Mouse (Mus musculus): ENCODE data around the gene Nup205.
"Not testable (repeated sequence)": the region's sequence is repeated elsewhere in the genome, so short reads cannot be mapped to it uniquely, and the experiment has no call there.

Nup205 gene

GRCm38 (mm10) chr6:35147726-35148422 is 29.3 kb upstream of the Nup205 start:
- H3K27me3 ChIP-seq (ENCODE audit: insufficient read depth, low read length): no peaks in the 10 kb centered on the region
- TF ChIP-seq CTCF (conservative IDR thresholded peaks at IDR 0.05; ENCODE audit: low read length) (no peak), NANOG (IDR thresholded peaks at IDR 0.05; ENCODE audit: borderline replicate concordance, low read length) (no peak), POU5F1 (IDR thresholded peaks at IDR 0.05; ENCODE audit: borderline replicate concordance, low read length) (no peak)
- H3K4me1 ChIP-seq (replicated peaks; ENCODE audit: low read depth, low read length): no peaks in the 10 kb centered on the region
- H3K9me3 ChIP-seq (ENCODE audit: low read length): peaks cover 12% of the 10 kb centered on the region
- no peak overlapping the region for H3K4me3 ChIP-seq (replicated peaks; ENCODE audit: low read length)
- H3K36me3 ChIP-seq (ENCODE audit: insufficient read depth, low read length): peaks cover 5% of the 10 kb centered on the region; the same call in 1 of the 2 replicates

DNA sequence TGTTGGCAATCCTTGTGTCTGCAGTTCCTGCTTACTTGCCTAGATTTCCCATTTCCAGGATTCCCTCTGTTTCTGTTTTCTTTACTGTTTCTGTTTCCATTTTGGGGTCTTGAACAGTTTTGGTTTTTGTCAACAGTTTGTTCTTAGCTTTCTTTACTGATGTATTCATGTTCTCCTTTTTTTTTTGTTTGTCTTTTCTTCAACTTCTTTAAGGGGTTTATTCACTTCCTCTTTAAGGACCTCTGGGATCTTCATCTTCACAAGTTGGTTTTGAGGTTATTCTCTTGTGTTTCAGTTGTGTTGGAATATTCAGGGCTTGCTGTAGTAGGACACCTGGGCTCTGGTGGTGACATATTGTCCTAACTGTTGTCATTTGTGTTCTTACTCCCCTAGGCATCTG is 22.7 kb upstream of the Nup205 start:
- no peak overlapping the region for H3K4me3 ChIP-seq (replicated peaks; ENCODE audit: low read length)
- no peaks in the 10 kb centered on the region; the same call in 1 of the 2 replicates for H3K27me3 ChIP-seq (ENCODE audit: insufficient read depth, low read length)
- peaks cover 22% of the 10 kb centered on the region for H3K9me3 ChIP-seq (ENCODE audit: low read length)
- TF ChIP-seq POU5F1 (IDR thresholded peaks at IDR 0.05; ENCODE audit: borderline replicate concordance, low read length) (no peak), NANOG (IDR thresholded peaks at IDR 0.05; ENCODE audit: borderline replicate concordance, low read length) (no peak), CTCF (conservative IDR thresholded peaks at IDR 0.05; ENCODE audit: low read length) (no peak)
- H3K36me3 ChIP-seq (ENCODE audit: insufficient read depth, low read length): 0 out of 2 replicates have a peak, but pooled peaks cover 7% of the 10 kb centered on the region
- H3K4me1 ChIP-seq (replicated peaks; ENCODE audit: low read depth, low read length): no peaks in the 10 kb centered on the region

DNA sequence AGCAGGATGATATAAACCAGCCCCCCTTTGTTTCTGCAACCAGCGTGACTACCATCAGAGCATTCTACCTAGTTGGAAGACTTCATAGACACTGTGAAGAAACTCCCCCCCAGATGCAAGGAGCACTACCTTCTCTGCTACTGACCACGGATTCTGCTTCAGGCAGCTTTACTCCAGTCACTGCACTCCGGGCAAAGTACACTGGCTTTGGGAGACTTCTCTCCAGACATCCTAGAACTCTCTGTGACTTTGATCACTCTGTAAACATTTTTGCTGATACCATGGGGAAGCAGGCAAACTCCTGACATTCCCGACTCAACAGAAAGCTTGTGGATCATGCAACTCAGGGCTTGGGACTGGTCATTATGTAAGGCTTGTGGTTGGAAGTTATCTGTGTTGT is 8.0 kb upstream of the Nup205 start:
- Histone ChIP-seq H3K4me3 (replicated peaks; ENCODE audit: low read length) (no peak overlapping the region), H3K4me1 (replicated peaks; ENCODE audit: low read depth, low read length) (no peaks in the 10 kb centered on the region; the same call in 1 of the 2 replicates), H3K27me3 (ENCODE audit: insufficient read depth, low read length) (peaks cover 6% of the 10 kb centered on the region; the same call in 1 of the 2 replicates), H3K9me3 (ENCODE audit: low read length) (no peaks in the 10 kb centered on the region), H3K36me3 (ENCODE audit: insufficient read depth, low read length) (no peaks in the 10 kb centered on the region)
- no peak for TF ChIP-seq POU5F1 (IDR thresholded peaks at IDR 0.05; ENCODE audit: borderline replicate concordance, low read length)
- no peak for TF ChIP-seq CTCF (conservative IDR thresholded peaks at IDR 0.05; ENCODE audit: low read length)
- TF ChIP-seq NANOG (IDR thresholded peaks at IDR 0.05; ENCODE audit: borderline replicate concordance, low read length): no peak

- not testable (repeated sequence) for H3K27me3 ChIP-seq (ENCODE audit: insufficient read depth, low read length); H3K9me3 ChIP-seq (ENCODE audit: low read length); H3K4me1 ChIP-seq (replicated peaks; ENCODE audit: low read depth, low read length); H3K36me3 ChIP-seq (ENCODE audit: insufficient read depth, low read length); H3K4me3 ChIP-seq (replicated peaks; ENCODE audit: low read length)
- peak; percentile 18 for TF ChIP-seq CTCF (conservative IDR thresholded peaks at IDR 0.05; ENCODE audit: low read length)
Measured at GRCm38 (mm10) chr6:35172028-35172427, 5.2 kb upstream of the Nup205 start.

GRCm38 (mm10) chr6:35173181-35173580 is 4.0 kb upstream of the Nup205 start:
- Histone ChIP-seq H3K4me1 (replicated peaks; ENCODE audit: low read depth, low read length) (no peaks in the 10 kb centered on the region), H3K36me3 (ENCODE audit: insufficient read depth, low read length) (no peaks in the 10 kb centered on the region), H3K9me3 (ENCODE audit: low read length) (no peaks in the 10 kb centered on the region), H3K27me3 (ENCODE audit: insufficient read depth, low read length) (peaks cover 6% of the 10 kb centered on the region; the same call in 1 of the 2 replicates), H3K4me3 (replicated peaks; ENCODE audit: low read length) (no peak overlapping the region)
- TF ChIP-seq CTCF (conservative IDR thresholded peaks at IDR 0.05; ENCODE audit: low read length) (no peak), POU5F1 (IDR thresholded peaks at IDR 0.05; ENCODE audit: borderline replicate concordance, low read length) (no peak)

DNA sequence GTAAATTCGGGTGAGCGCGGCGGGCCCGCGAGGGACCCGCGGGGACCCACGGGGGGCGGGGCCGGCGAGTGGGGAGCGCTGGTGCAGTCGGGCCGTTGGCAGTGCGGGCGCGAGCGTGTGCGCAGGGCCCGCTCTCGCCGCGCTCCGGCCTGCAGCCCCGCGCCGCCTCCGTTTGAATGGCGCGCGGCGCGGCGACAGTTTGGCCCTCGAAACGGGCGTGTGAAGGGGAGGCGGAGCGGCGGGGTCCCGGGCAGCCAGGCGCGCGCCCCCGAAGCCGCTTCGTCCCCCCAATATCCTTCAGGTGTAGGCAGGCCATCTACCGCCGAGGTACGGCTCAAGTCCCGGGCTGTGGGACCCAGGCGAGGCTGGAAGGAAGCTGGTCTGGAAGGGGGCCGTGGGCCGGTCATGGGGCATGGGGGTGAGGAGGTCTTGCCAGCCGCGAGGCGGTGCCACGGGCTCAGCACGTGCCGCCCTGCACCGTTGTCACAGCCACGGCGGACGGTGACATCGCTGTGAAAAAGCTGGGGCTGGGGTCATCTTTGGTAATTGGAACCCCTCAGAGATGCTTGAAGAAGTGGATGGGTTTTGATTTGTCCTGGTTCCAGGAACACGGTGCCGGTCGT is 540 bp downstream of the Nup205 start:
- TF ChIP-seq CTCF (conservative IDR thresholded peaks at IDR 0.05; ENCODE audit: low read length): no peak
- no peak for TF ChIP-seq POU5F1 (IDR thresholded peaks at IDR 0.05; ENCODE audit: borderline replicate concordance, low read length)
- TF ChIP-seq NANOG (IDR thresholded peaks at IDR 0.05; ENCODE audit: borderline replicate concordance, low read length): no peak
- Histone ChIP-seq H3K27me3 (ENCODE audit: insufficient read depth, low read length) (no peaks in the 10 kb centered on the region; the same call in 1 of the 2 replicates), H3K4me1 (replicated peaks; ENCODE audit: low read depth, low read length) (peaks cover 35% of the 10 kb centered on the region), H3K36me3 (ENCODE audit: insufficient read depth, low read length) (peaks cover 3% of the 10 kb centered on the region; the same call in 1 of the 2 replicates), H3K4me3 (replicated peaks; ENCODE audit: low read length) (peak overlapping the region; percentile 89), H3K9me3 (ENCODE audit: low read length) (no peaks in the 10 kb centered on the region)

DNA sequence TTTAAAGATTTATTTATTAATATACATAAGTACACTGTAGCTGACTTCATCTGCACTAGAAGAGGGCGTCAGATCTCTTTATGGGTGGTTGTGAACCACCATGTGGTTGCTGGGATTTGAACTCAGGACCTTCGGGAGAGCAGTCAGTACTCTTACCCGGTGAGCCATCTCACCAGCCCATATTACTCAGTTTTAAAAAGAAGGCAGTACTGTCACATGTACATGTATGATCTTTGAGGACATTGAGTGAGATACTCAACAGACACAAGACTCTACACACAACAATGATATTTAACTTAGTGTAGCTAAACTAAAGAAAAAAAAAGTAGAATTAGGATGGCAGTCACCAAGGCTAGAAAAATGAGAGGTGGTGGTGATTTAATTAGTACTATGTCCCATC is 2.1 kb downstream of the Nup205 start:
- Histone ChIP-seq H3K4me1 (replicated peaks; ENCODE audit: low read depth, low read length) (peaks cover 38% of the 10 kb centered on the region), H3K36me3 (ENCODE audit: insufficient read depth, low read length) (peaks cover 17% of the 10 kb centered on the region)
- not testable (repeated sequence) for H3K4me3 ChIP-seq (replicated peaks; ENCODE audit: low read length); H3K9me3 ChIP-seq (ENCODE audit: low read length); H3K27me3 ChIP-seq (ENCODE audit: insufficient read depth, low read length)

- H3K9me3 ChIP-seq (ENCODE audit: low read length): no peaks in the 10 kb centered on the region
- H3K27me3 ChIP-seq (ENCODE audit: insufficient read depth, low read length): no peaks in the 10 kb centered on the region
- TF ChIP-seq NANOG (IDR thresholded peaks at IDR 0.05; ENCODE audit: borderline replicate concordance, low read length) (no peak), POU5F1 (IDR thresholded peaks at IDR 0.05; ENCODE audit: borderline replicate concordance, low read length) (no peak), CTCF (conservative IDR thresholded peaks at IDR 0.05; ENCODE audit: low read length) (no peak)
- peaks cover 32% of the 10 kb centered on the region for H3K4me1 ChIP-seq (replicated peaks; ENCODE audit: low read depth, low read length)
- H3K36me3 ChIP-seq (ENCODE audit: insufficient read depth, low read length): peaks cover 70% of the 10 kb centered on the region
- no peak overlapping the region for H3K4me3 ChIP-seq (replicated peaks; ENCODE audit: low read length)
Measured at GRCm38 (mm10) chr6:35184781-35185180, 7.6 kb downstream of the Nup205 start.

DNA sequence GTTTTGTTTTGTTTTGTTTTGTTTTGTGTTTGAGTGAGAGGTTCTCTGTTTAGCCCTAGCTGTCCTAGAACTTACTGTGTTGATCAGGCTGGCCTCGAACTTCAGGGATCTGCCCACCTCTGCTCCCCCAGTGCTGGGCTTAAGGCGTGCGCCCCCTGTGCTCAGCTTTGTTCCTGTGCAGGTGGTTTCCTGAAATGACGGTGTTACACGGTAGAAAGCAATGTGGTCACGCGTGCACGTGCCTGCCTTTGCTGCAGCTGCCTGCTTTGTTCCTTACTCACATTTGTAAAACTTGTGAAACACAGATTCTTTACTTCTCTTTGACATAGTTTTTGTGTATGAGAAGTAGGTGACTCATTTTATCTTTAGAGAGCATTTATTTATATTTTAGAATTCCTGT is 14.0 kb downstream of the Nup205 start:
- Histone ChIP-seq H3K4me3 (replicated peaks; ENCODE audit: low read length) (no peak overlapping the region), H3K27me3 (ENCODE audit: insufficient read depth, low read length) (no peaks in the 10 kb centered on the region), H3K36me3 (ENCODE audit: insufficient read depth, low read length) (peaks cover 96% of the 10 kb centered on the region), H3K9me3 (ENCODE audit: low read length) (no peaks in the 10 kb centered on the region), H3K4me1 (replicated peaks; ENCODE audit: low read depth, low read length) (peaks cover 11% of the 10 kb centered on the region)
- TF ChIP-seq NANOG (IDR thresholded peaks at IDR 0.05; ENCODE audit: borderline replicate concordance, low read length) (no peak), CTCF (conservative IDR thresholded peaks at IDR 0.05; ENCODE audit: low read length) (no peak)

Measured in E14TG2a.4 (cell line).